Mouse (Mus musculus): ENCODE data around the gene Gm9999. TPM values are rescaled to one million over a fixed set of nuclear protein-coding genes. Genes with fewer than 3 reads are reported as not detected.
A peak's percentile ranks its signal among the peaks of the same experiment; 100 is the strongest.
"Not testable (repeated sequence)": the region's sequence is repeated elsewhere in the genome, so short reads cannot be mapped to it uniquely, and the experiment has no call there.

Gm9999 gene
- polyA plus RNA-seq, 1 experiment from 2014 or later, result not detected

GRCm38 (mm10) chr7:47022482-47022881, 39.1 kb downstream of the Gm9999 start:
- CTCF ChIA-PET, result interaction anchor here (0.9 to 2.1 kb wide), 8 partner anchors 56 to 127 kb away, joined by 3 to 8 read pairs (median 6); no protein-coding TSS in a partner anchor
- DNase-seq (ENCODE audit: low read depth, low spot score), result no peak
- TF ChIP-seq CTCF (IDR thresholded peaks at IDR 0.05), result no peak
- in situ Hi-C loops (cut with MboI; ENCODE audit: low pct_unique_long_range_greater_than_20kb), result loop anchor here (5.0 kb wide), 1 partner anchor 60 kb away; no protein-coding TSS in a partner anchor
- H3K27me3 ChIP-seq, result no peaks in the 10 kb centered on the region
- peak; percentile 69 for ATAC-seq
- POLR2A ChIA-PET, result interaction anchor here (0.9 kb wide), 1 partner anchor 23 kb away, joined by 4 read pairs; no protein-coding TSS in a partner anchor

GRCm38 (mm10) chr7:47023530-47023929, 40.1 kb downstream of the Gm9999 start:
- ATAC-seq, result no peak
- H3K27me3 ChIP-seq, result no peaks in the 10 kb centered on the region
- TF ChIP-seq CTCF (IDR thresholded peaks at IDR 0.05), result peak; percentile 88
- no peak for DNase-seq (ENCODE audit: low read depth, low spot score)
- in situ Hi-C loops (cut with MboI; ENCODE audit: low pct_unique_long_range_greater_than_20kb), result loop anchor here (5.0 kb wide), 1 partner anchor 59 kb away; no protein-coding TSS in a partner anchor
- POLR2A ChIA-PET, result interaction anchor here (0.6 kb wide), 1 partner anchor 60 kb away, joined by 3 read pairs; no protein-coding TSS in a partner anchor
- CTCF ChIA-PET, result interaction anchor here (0.9 to 1.9 kb wide), 7 partner anchors 57 to 126 kb away, joined by 3 to 8 read pairs (median 6); no protein-coding TSS in a partner anchor

- ChIA-PET CTCF (no interaction called here), POLR2A (no interaction called here)
- TF ChIP-seq CTCF (IDR thresholded peaks at IDR 0.05), result no peak
- no peak for ATAC-seq
- no peak for DNase-seq (ENCODE audit: low read depth, low spot score)
- H3K27me3 ChIP-seq, result no peaks in the 10 kb centered on the region
- in situ Hi-C loops (cut with MboI; ENCODE audit: low pct_unique_long_range_greater_than_20kb), result loop anchor here (5.0 kb wide), 1 partner anchor 58 kb away; no protein-coding TSS in a partner anchor
Measured at GRCm38 (mm10) chr7:47024454-47024853, 41.1 kb downstream of the Gm9999 start.

- DNase-seq (ENCODE audit: low read depth, low spot score) (no peak), ATAC-seq (no peak)
- ChIA-PET POLR2A (no interaction called here), CTCF (interaction anchor here (1.3 kb wide), 1 partner anchor 125 kb away, joined by 3 read pairs; no protein-coding TSS in a partner anchor)
- in situ Hi-C loops (cut with MboI; ENCODE audit: low pct_unique_long_range_greater_than_20kb), result loop anchor here (5.0 kb wide), 1 partner anchor 122 kb away; no protein-coding TSS in a partner anchor
- no peaks in the 10 kb centered on the region for H3K27me3 ChIP-seq
- TF ChIP-seq CTCF (IDR thresholded peaks at IDR 0.05), result no peak
Measured at GRCm38 (mm10) chr7:47025429-47025828, 42.0 kb downstream of the Gm9999 start.

GRCm38 (mm10) chr7:47026899-47027298, 43.5 kb downstream of the Gm9999 start:
- CTCF ChIA-PET, result interaction anchor here (1.1 kb wide), 1 partner anchor 25 kb away, joined by 3 read pairs; no protein-coding TSS in a partner anchor
- ATAC-seq, result not testable (repeated sequence)
- in situ Hi-C loops (cut with MboI; ENCODE audit: low pct_unique_long_range_greater_than_20kb), result loop anchor here (5.0 kb wide), 1 partner anchor 120 kb away; no protein-coding TSS in a partner anchor

GRCm38 (mm10) chr7:47027520-47027919, 44.1 kb downstream of the Gm9999 start:
- ATAC-seq, result no peak
- H3K27me3 ChIP-seq, result no peaks in the 10 kb centered on the region
- no peak for DNase-seq (ENCODE audit: low read depth, low spot score)
- in situ Hi-C loops (cut with MboI; ENCODE audit: low pct_unique_long_range_greater_than_20kb), result loop anchor here (5.0 kb wide), 1 partner anchor 120 kb away; no protein-coding TSS in a partner anchor
- TF ChIP-seq CTCF (IDR thresholded peaks at IDR 0.05), result peak; percentile 34
- POLR2A ChIA-PET, result no interaction called here
- CTCF ChIA-PET, result interaction anchor here (1.1 kb wide), 1 partner anchor 24 kb away, joined by 3 read pairs; no protein-coding TSS in a partner anchor

More at GRCm38 (mm10) chr7:47026899-47027298, 43.5 kb downstream of the Gm9999 start:
- H3K27me3 ChIP-seq; POLR2A ChIA-PET; DNase-seq (ENCODE audit: low read depth, low spot score): not testable (repeated sequence)

GRCm38 (mm10) chr7:47030517-47031193, 47.3 kb downstream of the Gm9999 start:
- ATAC-seq (no peak), DNase-seq (ENCODE audit: low read depth, low spot score) (no peak)
- no peak for TF ChIP-seq CTCF (IDR thresholded peaks at IDR 0.05)
- ChIA-PET POLR2A (no interaction called here), CTCF (no interaction called here)
- no peaks in the 10 kb centered on the region for H3K27me3 ChIP-seq
- in situ Hi-C loops (cut with MboI; ENCODE audit: low pct_unique_long_range_greater_than_20kb), result no loop called here

GRCm38 (mm10) chr7:47031371-47031770, 48.0 kb downstream of the Gm9999 start:
- POLR2A ChIA-PET, result no interaction called here
- no peak for TF ChIP-seq CTCF (IDR thresholded peaks at IDR 0.05)
- ATAC-seq, result no peak
- H3K27me3 ChIP-seq, result no peaks in the 10 kb centered on the region
- in situ Hi-C loops (cut with MboI; ENCODE audit: low pct_unique_long_range_greater_than_20kb), result no loop called here
- CTCF ChIA-PET, result no interaction called here
- no peak for DNase-seq (ENCODE audit: low read depth, low spot score)

- ATAC-seq, result no peak
- TF ChIP-seq CTCF (IDR thresholded peaks at IDR 0.05), result no peak
- ChIA-PET CTCF (interaction anchor here (1.0 to 1.8 kb wide), 3 partner anchors 9 to 42 kb away, joined by 3 to 4 read pairs (median 4); no protein-coding TSS in a partner anchor), POLR2A (no interaction called here)
- DNase-seq (ENCODE audit: low read depth, low spot score), result no peak
- no peaks in the 10 kb centered on the region for H3K27me3 ChIP-seq
- in situ Hi-C loops (cut with MboI; ENCODE audit: low pct_unique_long_range_greater_than_20kb), result no loop called here
Measured at GRCm38 (mm10) chr7:47034785-47035384, 51.5 kb downstream of the Gm9999 start.

- CTCF ChIA-PET, result interaction anchor here (1.0 to 1.8 kb wide), 3 partner anchors 8 to 41 kb away, joined by 3 to 4 read pairs (median 4); no protein-coding TSS in a partner anchor
- H3K27me3 ChIP-seq, result no peaks in the 10 kb centered on the region
- POLR2A ChIA-PET, result no interaction called here
- ATAC-seq (no peak), DNase-seq (ENCODE audit: low read depth, low spot score) (no peak)
- TF ChIP-seq CTCF (IDR thresholded peaks at IDR 0.05), result no peak
- in situ Hi-C loops (cut with MboI; ENCODE audit: low pct_unique_long_range_greater_than_20kb), result no loop called here
Measured at GRCm38 (mm10) chr7:47035426-47035825, 52.0 kb downstream of the Gm9999 start.

Other genes starting within 250 kb of the Gm9999 start
- gene Saa1, start 240.6 kb upstream of the Gm9999 start, polyA plus RNA-seq (2021), result not detected
- gene Saa2, start 231.8 kb upstream of the Gm9999 start, polyA plus RNA-seq (2021), result 0.09 TPM
- gene Hps5, start 187.5 kb upstream of the Gm9999 start, polyA plus RNA-seq (2021), result 34.4 TPM
- 45.2 TPM for gene Gtf2h1, start 187.5 kb upstream of the Gm9999 start, polyA plus RNA-seq (2021)
- 752 TPM for gene Ldha, start 142.1 kb upstream of the Gm9999 start, polyA plus RNA-seq (2021)
- not detected for gene Ldhc, start 122.4 kb upstream of the Gm9999 start, polyA plus RNA-seq (2021)
- 139 TPM for gene Tsg101, start 63.6 kb upstream of the Gm9999 start, polyA plus RNA-seq (2021)
- 14.3 TPM for gene Uevld, start 25.1 kb upstream of the Gm9999 start, polyA plus RNA-seq (2021)
- gene Spty2d1, start 24.8 kb downstream of the Gm9999 start, polyA plus RNA-seq (2021), result 19.6 TPM
- gene Tmem86a, start 67.0 kb downstream of the Gm9999 start, polyA plus RNA-seq (2021), result 87.7 TPM
- gene Ptpn5, start 150.1 kb downstream of the Gm9999 start, polyA plus RNA-seq (2021), result 0.18 TPM
- 0.05 TPM for gene Mrgpra6, start 221.3 kb downstream of the Gm9999 start, polyA plus RNA-seq (2021)